Mouse (Mus musculus) macrophage (primary cell): ENCODE results near the gene Miga1. TPM values are rescaled to one million over a fixed set of nuclear protein-coding genes. Genes with fewer than 3 reads are reported as not detected.
A peak's percentile ranks its signal among the peaks of the same experiment; 100 is the strongest.
"Not testable (repeated sequence)": the region's sequence is repeated elsewhere in the genome, so short reads cannot be mapped to it uniquely, and the experiment has no call there.

Experiments
- H3K27ac ChIP-seq: fragments of 350-480 bp; formaldehyde crosslinking; 2 replicates; pipeline ENCODE4 v1.9.0; 2021
- H3K36me3 ChIP-seq: fragments of 350-480 bp; formaldehyde crosslinking; 2 replicates; pipeline ENCODE4 v1.9.0; 2021; ENCODE audit errors: inconsistent target
- H3K4me3 ChIP-seq: fragments of 350-480 bp; formaldehyde crosslinking; 2 replicates; pipeline ENCODE4 v1.9.0; 2021; ENCODE audit errors: inconsistent target
- H3K79me2 ChIP-seq: fragments of 350-480 bp; formaldehyde crosslinking; 2 replicates; pipeline ENCODE4 v1.9.0; 2021; ENCODE audit errors: inconsistent target
- WGBS: methylation state at CpG from one replicate; pipeline ENCODE4 v1.1.7; 2026; ENCODE audit warnings: inconsistent platforms; ENCODE audit not compliant: missing documents; 5-methylcytosine and 5-hydroxymethylcytosine counted together
- polyA plus RNA-seq: library from polyadenylated mRNA; stranded (reverse); fragments of 250-400 nt; gene quantifications from 3 replicates; pipeline ENCODE4 v1.2.4, GENCODE M21; 2018; ENCODE audit warnings: inconsistent platforms

Gene Miga1
- polyA plus RNA-seq, 1 experiment from 2014 or later, result 4.2 TPM

- Histone ChIP-seq H3K4me3 (peak within 1 kb of the TSS; percentile 64), H3K36me3 (no peaks in the 10 kb centered on the region), H3K79me2 (peaks cover 43% of the 10 kb centered on the region), H3K27ac (no peak within 1 kb of the TSS)
- WGBS, result 8% methylated on average over 37 of the region's 44 CpGs
Measured at GRCm38 (mm10) chr3:152345732-152346632, 5.8 kb upstream of the Miga1 start, which contains the start of gene Usp33. Gene Usp33 (plus strand): TSS chr3:152346478.

- no peaks in the 10 kb centered on the region for H3K36me3 ChIP-seq
- WGBS, result 93% methylated on average over 14 of the region's 15 CpGs
Measured at GRCm38 (mm10) chr3:152342961-152343517, 2.8 kb upstream of the Miga1 start.

GRCm38 (mm10) chr3:152336085-152336484 lies 4.1 kb downstream of the Miga1 start:
- no peaks in the 10 kb centered on the region for H3K36me3 ChIP-seq

More at GRCm38 (mm10) chr3:152342961-152343517, 2.8 kb upstream of the Miga1 start:
- Histone ChIP-seq H3K27ac (no peak overlapping the region), H3K79me2 (peaks cover 14% of the 10 kb centered on the region), H3K4me3 (no peak overlapping the region)

GRCm38 (mm10) chr3:152333641-152334040 lies 6.6 kb downstream of the Miga1 start:
- no peak overlapping the region for H3K4me3 ChIP-seq
- no peaks in the 10 kb centered on the region for H3K36me3 ChIP-seq
- H3K79me2 ChIP-seq, result no peaks in the 10 kb centered on the region
- WGBS, result 58% methylated on average over 10 of the region's 10 CpGs
- no peak overlapping the region for H3K27ac ChIP-seq

More at GRCm38 (mm10) chr3:152336085-152336484, 4.1 kb downstream of the Miga1 start:
- no peak overlapping the region for H3K27ac ChIP-seq
- H3K79me2 ChIP-seq, result no peaks in the 10 kb centered on the region
- 96% methylated on average over 8 of the region's 8 CpGs for WGBS
- H3K4me3 ChIP-seq, result no peak overlapping the region

GRCm38 (mm10) chr3:152332545-152333300 lies 7.5 kb downstream of the Miga1 start:
- no peaks in the 10 kb centered on the region for H3K79me2 ChIP-seq
- no peak overlapping the region for H3K4me3 ChIP-seq
- H3K27ac ChIP-seq, result no peak overlapping the region
- H3K36me3 ChIP-seq, result no peaks in the 10 kb centered on the region
- 94% methylated on average over 15 of the region's 15 CpGs for WGBS

GRCm38 (mm10) chr3:152332104-152332503 lies 8.1 kb downstream of the Miga1 start:
- WGBS, result 100% methylated on average over 3 of the region's 6 CpGs
- Histone ChIP-seq H3K79me2 (no peaks in the 10 kb centered on the region), H3K27ac (no peak overlapping the region), H3K4me3 (no peak overlapping the region), H3K36me3 (no peaks in the 10 kb centered on the region)

GRCm38 (mm10) chr3:152321765-152322547 lies 18.3 kb downstream of the Miga1 start:
- Histone ChIP-seq H3K79me2 (no peaks in the 10 kb centered on the region), H3K4me3 (no peak overlapping the region), H3K27ac (no peak overlapping the region), H3K36me3 (no peaks in the 10 kb centered on the region)
- WGBS, result 97% methylated on average over 8 of the region's 8 CpGs

- 96% methylated on average over 10 of the region's 10 CpGs for WGBS
- Histone ChIP-seq H3K36me3 (no peaks in the 10 kb centered on the region), H3K4me3 (no peak overlapping the region), H3K27ac (no peak overlapping the region), H3K79me2 (no peaks in the 10 kb centered on the region)
Measured at GRCm38 (mm10) chr3:152320972-152321645, 19.1 kb downstream of the Miga1 start.

- WGBS, result 87% methylated on average over 9 of the region's 9 CpGs
- H3K36me3 ChIP-seq, H3K4me3 ChIP-seq, H3K27ac ChIP-seq, H3K79me2 ChIP-seq: not testable (repeated sequence)
Measured at GRCm38 (mm10) chr3:152316447-152317173, 23.6 kb downstream of the Miga1 start.

- Histone ChIP-seq H3K27ac (no peak overlapping the region), H3K36me3 (no peaks in the 10 kb centered on the region), H3K4me3 (no peak overlapping the region), H3K79me2 (no peaks in the 10 kb centered on the region)
- 13% methylated on average over 7 of the region's 7 CpGs for WGBS
Measured at GRCm38 (mm10) chr3:152315613-152316012, 24.6 kb downstream of the Miga1 start.

- H3K27ac ChIP-seq, result not testable (repeated sequence)
- WGBS, result 79% methylated on average over 12 of the region's 14 CpGs
Measured at GRCm38 (mm10) chr3:152314666-152315065, 25.5 kb downstream of the Miga1 start.

GRCm38 (mm10) chr3:152309250-152309645 lies 31.0 kb downstream of the Miga1 start:
- H3K36me3 ChIP-seq, result no peaks in the 10 kb centered on the region
- 89% methylated on average over 4 of the region's 9 CpGs for WGBS

More at GRCm38 (mm10) chr3:152314666-152315065, 25.5 kb downstream of the Miga1 start:
- not testable (repeated sequence) for H3K79me2 ChIP-seq, H3K36me3 ChIP-seq, H3K4me3 ChIP-seq

More at GRCm38 (mm10) chr3:152309250-152309645, 31.0 kb downstream of the Miga1 start:
- no peaks in the 10 kb centered on the region for H3K79me2 ChIP-seq
- no peak overlapping the region for H3K27ac ChIP-seq
- H3K4me3 ChIP-seq, result no peak overlapping the region
